Mouse (Mus musculus): Measurements from ENCODE around the gene Slc25a54. TPM values are rescaled to one million over a fixed set of nuclear protein-coding genes. Genes with fewer than 3 reads are reported as not detected.

Gene Slc25a54
- polyA plus RNA-seq, 1 experiment from 2014 or later: not detected

DNA sequence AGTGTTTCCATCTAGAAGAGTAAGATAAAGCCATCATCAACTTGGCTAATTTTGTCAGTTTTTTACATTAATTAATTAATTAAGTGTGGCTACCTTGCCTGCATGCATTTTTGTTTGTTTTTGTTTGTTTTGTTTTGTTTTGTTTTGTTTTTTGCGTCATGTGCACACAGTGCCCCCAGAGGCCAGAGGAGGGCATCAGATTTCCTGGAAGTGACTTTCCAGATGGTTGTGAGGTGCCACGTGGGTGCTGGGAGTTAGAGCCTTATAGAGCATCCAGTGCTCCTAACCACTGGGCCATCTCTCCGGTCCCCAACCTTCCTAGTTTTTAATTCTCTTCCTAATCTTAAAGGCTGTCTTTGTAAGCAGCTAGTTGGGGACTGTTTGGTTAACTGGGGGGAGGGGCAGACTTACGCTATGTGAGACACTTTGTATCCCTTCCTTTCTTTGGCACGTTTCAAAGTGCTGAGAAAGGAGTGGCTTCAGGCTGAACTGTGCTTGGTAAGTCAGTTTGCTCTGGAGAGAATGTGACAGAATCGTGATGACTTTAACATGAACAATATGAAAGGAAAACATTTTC is 32.5 kb upstream of the Slc25a54 start:
- Histone ChIP-seq H3K9ac (replicated peaks; ENCODE audit: low read length) (no peak overlapping the region), H3K4me1 (ENCODE audit: control insufficient read depth, insufficient read depth, low read length) (no peaks in the 10 kb centered on the region), H3K27ac (replicated peaks; ENCODE audit: low read depth, low read length) (no peak overlapping the region), H3K27me3 (ENCODE audit: control insufficient read depth, insufficient read depth, low read length) (no peaks in the 10 kb centered on the region), H3K4me3 (ENCODE audit: low read depth, low read length) (no peak overlapping the region), H3K4me2 (ENCODE audit: low read depth, low read length) (no peak overlapping the region), H3K9me3 (replicated peaks; ENCODE audit: control insufficient read depth, low read length) (no peaks in the 10 kb centered on the region), H3K36me3 (replicated peaks; ENCODE audit: control insufficient read depth, insufficient read depth, low read depth, low read length) (no peaks in the 10 kb centered on the region)
- ATAC-seq (replicated peaks; ENCODE audit: insufficient number of reproducible peaks, low FRiP score, low TSS enrichment, low read depth) (no peak; the same call in 1 of the 2 replicates), DNase-seq (ENCODE audit: low spot score) (peak; percentile 29)
- 21% methylated on average over 6 of the region's 6 CpGs for WGBS

DNA sequence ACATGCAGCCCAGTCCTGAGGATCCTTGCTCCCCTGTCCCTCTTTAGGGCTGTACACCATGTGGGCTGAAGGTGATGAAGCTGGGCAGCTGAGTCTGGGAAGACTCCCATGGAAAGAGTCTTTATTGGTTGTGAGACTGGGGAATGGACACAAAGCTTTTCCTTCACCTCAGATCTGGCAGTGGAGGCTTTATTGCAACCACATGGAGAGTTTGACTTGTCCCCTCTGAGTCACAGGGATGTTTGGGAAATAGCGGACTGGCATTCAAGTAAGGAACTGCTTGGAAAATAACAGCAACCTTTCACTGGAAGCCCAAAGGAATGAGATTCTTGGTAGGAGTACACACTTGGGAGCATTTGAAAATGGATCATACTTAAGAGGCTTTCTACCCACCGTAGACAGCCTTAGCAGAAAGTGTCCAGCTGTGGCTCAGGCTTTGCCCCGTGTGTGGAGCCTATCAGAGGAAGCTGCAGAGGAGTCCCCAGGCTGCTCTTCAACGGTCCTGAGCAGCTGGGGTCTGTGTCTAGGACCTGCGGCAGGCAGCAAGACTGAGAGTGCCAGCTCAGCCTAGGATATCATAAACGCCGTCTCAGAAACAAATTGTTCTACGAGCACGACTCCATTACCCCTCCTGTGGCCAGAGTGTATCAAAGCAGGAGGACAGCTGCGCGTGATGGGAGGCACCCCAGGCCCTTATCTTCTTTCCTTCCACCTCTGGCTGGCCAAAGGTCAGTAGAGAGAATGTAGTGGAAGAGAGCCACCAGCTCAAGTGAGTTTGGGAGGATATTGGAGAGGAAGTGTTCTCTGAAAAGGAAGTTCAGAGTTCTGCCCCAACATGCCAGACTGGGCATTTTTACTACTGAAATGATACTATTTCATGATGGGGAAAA is 29.0 kb upstream of the Slc25a54 start:
- ATAC-seq (replicated peaks; ENCODE audit: insufficient number of reproducible peaks, low FRiP score, low TSS enrichment, low read depth): no peak
- DNase-seq (ENCODE audit: low spot score): no peak
- H3K4me1 ChIP-seq (ENCODE audit: control insufficient read depth, insufficient read depth, low read length): no peaks in the 10 kb centered on the region

DNA sequence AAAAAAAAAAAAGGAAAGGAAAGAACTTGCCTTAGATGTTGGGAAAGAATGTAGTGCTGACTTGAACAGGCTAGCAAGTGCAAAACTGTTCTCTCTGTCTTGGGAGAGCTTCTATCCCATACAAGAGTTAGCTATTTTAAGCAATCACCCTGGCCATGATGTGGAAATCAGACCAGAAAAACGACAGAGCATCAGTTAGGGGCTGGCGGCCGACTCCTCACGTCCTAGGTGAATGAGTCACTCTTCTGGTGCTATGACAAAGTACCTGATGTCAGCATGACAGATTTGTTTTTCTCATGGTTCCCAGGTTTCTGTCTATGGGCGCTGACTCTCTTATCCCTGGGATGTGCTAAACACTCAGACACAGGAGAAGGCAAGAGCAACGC is 28.3 kb upstream of the Slc25a54 start:
- H3K36me3 ChIP-seq (replicated peaks; ENCODE audit: control insufficient read depth, insufficient read depth, low read depth, low read length): no peaks in the 10 kb centered on the region
- WGBS: 88% methylated on average over 6 of the region's 6 CpGs

More for the DNA sequence above, 29.0 kb upstream of the Slc25a54 start:
- no peak overlapping the region for H3K9ac ChIP-seq (replicated peaks; ENCODE audit: low read length)
- H3K27me3 ChIP-seq (ENCODE audit: control insufficient read depth, insufficient read depth, low read length): no peaks in the 10 kb centered on the region
- 52% methylated on average over 11 of the region's 11 CpGs for WGBS
- no peak overlapping the region for H3K4me3 ChIP-seq (ENCODE audit: low read depth, low read length)
- no peak overlapping the region for H3K4me2 ChIP-seq (ENCODE audit: low read depth, low read length)
- no peaks in the 10 kb centered on the region for H3K36me3 ChIP-seq (replicated peaks; ENCODE audit: control insufficient read depth, insufficient read depth, low read depth, low read length)
- H3K27ac ChIP-seq (replicated peaks; ENCODE audit: low read depth, low read length): no peak overlapping the region
- H3K9me3 ChIP-seq (replicated peaks; ENCODE audit: control insufficient read depth, low read length): no peaks in the 10 kb centered on the region

DNA sequence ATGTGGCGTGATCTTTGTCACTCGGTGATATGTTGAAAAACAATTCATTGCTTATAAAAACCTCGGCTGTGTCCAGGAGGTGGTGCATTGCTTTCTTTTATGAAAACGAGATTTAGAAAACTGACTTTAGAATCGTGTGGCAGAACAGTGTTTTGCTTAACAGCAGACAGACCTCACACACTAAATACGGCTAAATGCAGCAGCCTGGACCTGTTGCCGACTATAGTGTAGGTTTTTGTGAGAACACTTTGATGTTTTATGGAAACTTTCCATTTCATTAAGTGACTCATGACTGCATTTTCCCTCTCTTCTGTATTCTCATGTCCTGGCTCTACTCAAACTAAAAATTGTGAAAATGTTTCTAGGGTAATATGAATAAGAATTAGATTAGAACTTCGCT is 20.4 kb upstream of the Slc25a54 start:
- no peak for DNase-seq (ENCODE audit: low spot score)
- H3K9ac ChIP-seq (replicated peaks; ENCODE audit: low read length): no peak overlapping the region
- H3K27me3 ChIP-seq (ENCODE audit: control insufficient read depth, insufficient read depth, low read length): no peaks in the 10 kb centered on the region
- H3K27ac ChIP-seq (replicated peaks; ENCODE audit: low read depth, low read length): no peak overlapping the region
- no peaks in the 10 kb centered on the region for H3K9me3 ChIP-seq (replicated peaks; ENCODE audit: control insufficient read depth, low read length)
- no peaks in the 10 kb centered on the region for H3K36me3 ChIP-seq (replicated peaks; ENCODE audit: control insufficient read depth, insufficient read depth, low read depth, low read length)
- H3K4me2 ChIP-seq (ENCODE audit: low read depth, low read length): no peak overlapping the region
- 75% methylated on average over 8 of the region's 8 CpGs for WGBS
- no peaks in the 10 kb centered on the region for H3K4me1 ChIP-seq (ENCODE audit: control insufficient read depth, insufficient read depth, low read length)
- ATAC-seq (replicated peaks; ENCODE audit: insufficient number of reproducible peaks, low FRiP score, low TSS enrichment, low read depth): no peak
- H3K4me3 ChIP-seq (ENCODE audit: low read depth, low read length): no peak overlapping the region

More for the DNA sequence above, 28.3 kb upstream of the Slc25a54 start:
- Histone ChIP-seq H3K4me1 (ENCODE audit: control insufficient read depth, insufficient read depth, low read length) (no peaks in the 10 kb centered on the region), H3K4me2 (ENCODE audit: low read depth, low read length) (no peak overlapping the region), H3K4me3 (ENCODE audit: low read depth, low read length) (no peak overlapping the region), H3K9me3 (replicated peaks; ENCODE audit: control insufficient read depth, low read length) (no peaks in the 10 kb centered on the region), H3K27ac (replicated peaks; ENCODE audit: low read depth, low read length) (no peak overlapping the region), H3K9ac (replicated peaks; ENCODE audit: low read length) (no peak overlapping the region), H3K27me3 (ENCODE audit: control insufficient read depth, insufficient read depth, low read length) (no peaks in the 10 kb centered on the region)
- ATAC-seq (replicated peaks; ENCODE audit: insufficient number of reproducible peaks, low FRiP score, low TSS enrichment, low read depth): no peak
- DNase-seq (ENCODE audit: low spot score): no peak

DNA sequence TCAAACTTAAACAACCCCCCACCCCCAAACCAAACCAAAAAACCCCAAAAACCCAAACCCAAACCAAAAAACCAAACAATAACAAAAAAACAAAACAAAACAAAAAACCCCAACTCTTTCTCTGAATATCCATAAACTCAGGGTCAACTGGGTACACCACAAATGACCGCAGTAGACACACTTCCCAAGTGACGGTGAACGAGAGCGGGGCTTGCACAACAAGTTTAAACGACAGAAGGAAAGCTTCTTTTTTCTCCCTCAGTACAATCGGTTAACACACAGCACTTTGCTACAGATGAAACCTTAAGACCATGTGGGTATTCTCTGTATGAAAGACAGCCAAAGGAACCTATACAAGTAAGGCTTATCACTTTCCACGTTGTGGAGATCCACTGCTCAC is 17.9 kb upstream of the Slc25a54 start:
- no peak for ATAC-seq (replicated peaks; ENCODE audit: insufficient number of reproducible peaks, low FRiP score, low TSS enrichment, low read depth)
- Histone ChIP-seq H3K4me2 (ENCODE audit: low read depth, low read length) (no peak overlapping the region), H3K36me3 (replicated peaks; ENCODE audit: control insufficient read depth, insufficient read depth, low read depth, low read length) (no peaks in the 10 kb centered on the region), H3K9me3 (replicated peaks; ENCODE audit: control insufficient read depth, low read length) (no peaks in the 10 kb centered on the region), H3K27ac (replicated peaks; ENCODE audit: low read depth, low read length) (no peak overlapping the region), H3K27me3 (ENCODE audit: control insufficient read depth, insufficient read depth, low read length) (no peaks in the 10 kb centered on the region), H3K9ac (replicated peaks; ENCODE audit: low read length) (no peak overlapping the region), H3K4me3 (ENCODE audit: low read depth, low read length) (no peak overlapping the region), H3K4me1 (ENCODE audit: control insufficient read depth, insufficient read depth, low read length) (no peaks in the 10 kb centered on the region)
- no peak for DNase-seq (ENCODE audit: low spot score)
- 74% methylated on average over 7 of the region's 7 CpGs for WGBS

DNA sequence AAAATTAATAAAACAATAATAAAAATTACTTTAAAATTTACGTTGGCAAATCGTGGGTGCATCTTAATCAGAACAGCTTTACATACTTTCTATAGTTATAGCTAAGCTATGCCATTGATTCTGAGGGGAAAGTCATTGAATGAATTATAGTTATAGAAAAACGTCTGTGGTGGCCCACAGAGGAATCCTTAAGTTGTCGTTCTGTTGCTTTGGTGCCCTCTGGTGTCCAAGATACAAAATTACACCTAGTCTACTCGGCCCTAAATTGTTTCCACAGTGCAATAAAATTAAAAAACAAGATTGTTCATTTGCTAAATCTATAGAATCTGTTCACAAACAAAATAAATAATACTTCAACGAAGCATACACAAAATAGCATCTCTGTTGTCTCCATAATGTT is 17.3 kb upstream of the Slc25a54 start:
- no peak for ATAC-seq (replicated peaks; ENCODE audit: insufficient number of reproducible peaks, low FRiP score, low TSS enrichment, low read depth)
- H3K36me3 ChIP-seq (replicated peaks; ENCODE audit: control insufficient read depth, insufficient read depth, low read depth, low read length): no peaks in the 10 kb centered on the region

DNA sequence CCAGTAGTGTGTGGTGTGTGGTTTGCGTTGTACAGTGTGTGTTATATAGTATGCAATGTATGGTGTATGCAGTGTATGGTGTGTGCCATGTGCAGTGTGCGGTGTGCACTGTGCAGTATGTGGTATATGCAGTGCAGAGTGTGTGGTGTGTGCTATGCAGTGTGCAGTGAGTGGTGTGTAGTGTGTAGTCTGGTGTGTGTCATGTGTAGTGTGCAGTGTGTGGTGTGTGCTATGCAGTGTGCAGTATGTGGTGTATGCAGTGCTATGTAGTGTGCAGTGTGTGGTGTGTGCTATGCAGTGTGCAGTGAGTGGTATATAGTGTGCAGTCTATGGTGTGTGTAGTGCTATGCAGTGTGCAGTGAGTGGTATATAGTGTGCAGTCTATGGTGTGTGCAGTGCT is 4.1 kb downstream of the Slc25a54 start:
- Histone ChIP-seq H3K4me3 (ENCODE audit: low read depth, low read length) (no peak overlapping the region), H3K27me3 (ENCODE audit: control insufficient read depth, insufficient read depth, low read length) (no peaks in the 10 kb centered on the region), H3K36me3 (replicated peaks; ENCODE audit: control insufficient read depth, insufficient read depth, low read depth, low read length) (no peaks in the 10 kb centered on the region), H3K27ac (replicated peaks; ENCODE audit: low read depth, low read length) (no peak overlapping the region), H3K9ac (replicated peaks; ENCODE audit: low read length) (no peak overlapping the region), H3K4me2 (ENCODE audit: low read depth, low read length) (no peak overlapping the region), H3K9me3 (replicated peaks; ENCODE audit: control insufficient read depth, low read length) (no peaks in the 10 kb centered on the region), H3K4me1 (ENCODE audit: control insufficient read depth, insufficient read depth, low read length) (no peaks in the 10 kb centered on the region)
- DNase-seq (ENCODE audit: low spot score) (no peak), ATAC-seq (replicated peaks; ENCODE audit: insufficient number of reproducible peaks, low FRiP score, low TSS enrichment, low read depth) (peak; percentile 56; the same call in 1 of the 2 replicates)
- WGBS: 89% methylated on average over 2 of the region's 2 CpGs

More for the DNA sequence above, 17.3 kb upstream of the Slc25a54 start:
- H3K9me3 ChIP-seq (replicated peaks; ENCODE audit: control insufficient read depth, low read length): no peaks in the 10 kb centered on the region
- H3K27me3 ChIP-seq (ENCODE audit: control insufficient read depth, insufficient read depth, low read length): no peaks in the 10 kb centered on the region
- no peaks in the 10 kb centered on the region for H3K4me1 ChIP-seq (ENCODE audit: control insufficient read depth, insufficient read depth, low read length)
- H3K4me3 ChIP-seq (ENCODE audit: low read depth, low read length): no peak overlapping the region
- no peak overlapping the region for H3K4me2 ChIP-seq (ENCODE audit: low read depth, low read length)
- H3K9ac ChIP-seq (replicated peaks; ENCODE audit: low read length): no peak overlapping the region
- peak; percentile 76 for DNase-seq (ENCODE audit: low spot score)
- 3% methylated on average over 6 of the region's 6 CpGs for WGBS
- no peak overlapping the region for H3K27ac ChIP-seq (replicated peaks; ENCODE audit: low read depth, low read length)

DNA sequence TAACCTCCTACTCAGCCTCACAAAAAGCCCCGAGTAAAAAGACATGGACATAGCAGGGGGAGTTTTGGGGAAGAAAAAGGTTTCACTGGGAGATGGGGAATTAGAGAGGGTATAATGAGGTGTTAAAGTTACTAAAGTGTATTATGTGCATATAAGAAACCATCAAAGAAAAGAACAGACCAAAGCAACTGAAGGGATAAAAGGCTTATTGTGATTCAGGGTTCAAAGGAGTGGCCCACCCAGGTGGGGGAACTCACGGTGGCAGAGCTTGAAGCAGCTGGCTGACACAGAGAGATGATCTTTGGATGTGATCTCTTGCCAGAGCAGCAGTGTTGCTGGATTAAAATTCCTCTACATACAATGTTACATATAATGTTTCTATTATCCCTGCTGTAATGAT is 8.2 kb downstream of the Slc25a54 start:
- H3K36me3 ChIP-seq (replicated peaks; ENCODE audit: control insufficient read depth, insufficient read depth, low read depth, low read length): no peaks in the 10 kb centered on the region
- ATAC-seq (replicated peaks; ENCODE audit: insufficient number of reproducible peaks, low FRiP score, low TSS enrichment, low read depth): no peak
- no peak overlapping the region for H3K4me3 ChIP-seq (ENCODE audit: low read depth, low read length)
- DNase-seq (ENCODE audit: low spot score): no peak
- no peak overlapping the region for H3K27ac ChIP-seq (replicated peaks; ENCODE audit: low read depth, low read length)
- no peaks in the 10 kb centered on the region for H3K27me3 ChIP-seq (ENCODE audit: control insufficient read depth, insufficient read depth, low read length)
- 16% methylated on average over 2 of the region's 2 CpGs for WGBS
- H3K4me1 ChIP-seq (ENCODE audit: control insufficient read depth, insufficient read depth, low read length): no peaks in the 10 kb centered on the region
- H3K4me2 ChIP-seq (ENCODE audit: low read depth, low read length): no peak overlapping the region
- no peaks in the 10 kb centered on the region for H3K9me3 ChIP-seq (replicated peaks; ENCODE audit: control insufficient read depth, low read length)
- H3K9ac ChIP-seq (replicated peaks; ENCODE audit: low read length): no peak overlapping the region

Measured in embryonic facial prominence, embryonic 11.5 days (tissue).